Mouse (Mus musculus): ENCODE results near the gene C2cd4b. TPM values are rescaled to one million over a fixed set of nuclear protein-coding genes. Genes with fewer than 3 reads are reported as not detected.
A peak's percentile ranks its signal among the peaks of the same experiment; 100 is the strongest.
"Not testable (repeated sequence)": the region's sequence is repeated elsewhere in the genome, so short reads cannot be mapped to it uniquely, and the experiment has no call there.

The C2cd4b gene
- polyA plus RNA-seq, 1 experiment from 2014 or later, result 1.7 TPM

- no peaks in the 10 kb centered on the region for H3K36me3 ChIP-seq
- no peak overlapping the region for H3K4me3 ChIP-seq (replicated peaks)
- H3K27ac ChIP-seq, result no peak overlapping the region
- H3K9me3 ChIP-seq, result no peaks in the 10 kb centered on the region
- no peaks in the 10 kb centered on the region for H3K4me1 ChIP-seq
- ATAC-seq (ENCODE audit: insufficient read depth, low FRiP score, low read depth), result no peak
- H3K9ac ChIP-seq, result no peak overlapping the region
- no peak overlapping the region for H3K4me2 ChIP-seq
- WGBS, result 64% methylated on average over 16 of the region's 16 CpGs
- H3K27me3 ChIP-seq (replicated peaks), result 0 out of 2 replicates have a peak, but pooled peaks cover 6% of the 10 kb centered on the region
These were observed 5.6 kb upstream of the C2cd4b start for GRCm38 (mm10) chr9:67753411-67754182.

- H3K9ac ChIP-seq, result no peak overlapping the region
- no peaks in the 10 kb centered on the region for H3K9me3 ChIP-seq
- no peak overlapping the region for H3K4me2 ChIP-seq
- H3K27ac ChIP-seq, result no peak overlapping the region
- H3K4me1 ChIP-seq, result peaks cover 8% of the 10 kb centered on the region; the same call in 1 of the 2 replicates
- H3K36me3 ChIP-seq, result no peaks in the 10 kb centered on the region
- ATAC-seq (ENCODE audit: insufficient read depth, low FRiP score, low read depth), result no peak
- H3K27me3 ChIP-seq (replicated peaks), result peaks cover 16% of the 10 kb centered on the region
- no peak overlapping the region for H3K4me3 ChIP-seq (replicated peaks)
- WGBS, result 62% methylated on average over 3 of the region's 3 CpGs
These were observed 4.5 kb upstream of the C2cd4b start for GRCm38 (mm10) chr9:67754713-67755112.

GRCm38 (mm10) chr9:67758686-67759085 is 551 bp upstream of the C2cd4b start:
- Histone ChIP-seq H3K4me2 (peak overlapping the region; percentile 94), H3K27me3 (replicated peaks) (peaks cover 21% of the 10 kb centered on the region), H3K9ac (no peak overlapping the region), H3K4me3 (replicated peaks) (peak overlapping the region; percentile 62), H3K9me3 (no peaks in the 10 kb centered on the region), H3K4me1 (peaks cover 8% of the 10 kb centered on the region; the same call in 1 of the 2 replicates), H3K27ac (no peak overlapping the region), H3K36me3 (no peaks in the 10 kb centered on the region)
- 4% methylated on average over 9 of the region's 9 CpGs for WGBS
- ATAC-seq (ENCODE audit: insufficient read depth, low FRiP score, low read depth), result no peak; the same call in 1 of the 2 replicates

- H3K4me1 ChIP-seq, H3K9ac ChIP-seq, H3K36me3 ChIP-seq, H3K9me3 ChIP-seq: not testable (repeated sequence)
- ATAC-seq (ENCODE audit: insufficient read depth, low FRiP score, low read depth), result peak; percentile 89
- peak overlapping the region; percentile 94 for H3K4me2 ChIP-seq
- 0 out of 2 replicates have a peak overlapping the region, but pooled peaks have one; percentile 16 for H3K27ac ChIP-seq
- H3K4me3 ChIP-seq (replicated peaks), result peak overlapping the region; percentile 62
- peaks cover 21% of the 10 kb centered on the region for H3K27me3 ChIP-seq (replicated peaks)
- under 1% methylated on average over 66 of the region's 114 CpGs for WGBS
These were observed 923 bp downstream of the C2cd4b start for GRCm38 (mm10) chr9:67759956-67760764.

- Histone ChIP-seq H3K27ac (no peak overlapping the region), H3K36me3 (no peaks in the 10 kb centered on the region), H3K9me3 (no peaks in the 10 kb centered on the region), H3K4me3 (replicated peaks) (peak overlapping the region; percentile 62), H3K27me3 (replicated peaks) (peaks cover 21% of the 10 kb centered on the region), H3K9ac (no peak overlapping the region), H3K4me2 (peak overlapping the region; percentile 94; the same call in 1 of the 2 replicates), H3K4me1 (peaks cover 8% of the 10 kb centered on the region; the same call in 1 of the 2 replicates)
- ATAC-seq (ENCODE audit: insufficient read depth, low FRiP score, low read depth), result no peak
- WGBS, result 75% methylated on average over 6 of the region's 6 CpGs
These were observed 1.8 kb downstream of the C2cd4b start for GRCm38 (mm10) chr9:67760991-67761390.

GRCm38 (mm10) chr9:67763326-67763725 is 4.1 kb downstream of the C2cd4b start:
- 66% methylated on average over 4 of the region's 4 CpGs for WGBS
- H3K9ac ChIP-seq, result no peak overlapping the region
- peaks cover 8% of the 10 kb centered on the region; the same call in 1 of the 2 replicates for H3K4me1 ChIP-seq
- H3K27me3 ChIP-seq (replicated peaks), result peaks cover 14% of the 10 kb centered on the region
- no peaks in the 10 kb centered on the region for H3K9me3 ChIP-seq
- no peak for ATAC-seq (ENCODE audit: insufficient read depth, low FRiP score, low read depth)
- H3K27ac ChIP-seq, result no peak overlapping the region
- H3K4me2 ChIP-seq, result no peak overlapping the region
- H3K36me3 ChIP-seq, result no peaks in the 10 kb centered on the region
- H3K4me3 ChIP-seq (replicated peaks), result no peak overlapping the region

GRCm38 (mm10) chr9:67766405-67766804 is 7.2 kb downstream of the C2cd4b start:
- no peaks in the 10 kb centered on the region for H3K27me3 ChIP-seq (replicated peaks)
- no peaks in the 10 kb centered on the region for H3K4me1 ChIP-seq
- no peak overlapping the region for H3K4me3 ChIP-seq (replicated peaks)
- 57% methylated on average over 4 of the region's 4 CpGs for WGBS
- no peak overlapping the region for H3K27ac ChIP-seq
- no peak for ATAC-seq (ENCODE audit: insufficient read depth, low FRiP score, low read depth)
- no peak overlapping the region for H3K9ac ChIP-seq
- no peaks in the 10 kb centered on the region for H3K36me3 ChIP-seq
- no peak overlapping the region for H3K4me2 ChIP-seq
- H3K9me3 ChIP-seq, result no peaks in the 10 kb centered on the region

- no peak overlapping the region for H3K4me3 ChIP-seq (replicated peaks)
- no peaks in the 10 kb centered on the region for H3K27me3 ChIP-seq (replicated peaks)
- H3K9me3 ChIP-seq, result no peaks in the 10 kb centered on the region
- no peaks in the 10 kb centered on the region for H3K36me3 ChIP-seq
- H3K27ac ChIP-seq, result no peak overlapping the region
- WGBS, result 34% methylated on average over 3 of the region's 3 CpGs
- no peak overlapping the region for H3K4me2 ChIP-seq
- H3K9ac ChIP-seq, result no peak overlapping the region
- H3K4me1 ChIP-seq, result no peaks in the 10 kb centered on the region
- no peak for ATAC-seq (ENCODE audit: insufficient read depth, low FRiP score, low read depth)
These were observed 7.7 kb downstream of the C2cd4b start for GRCm38 (mm10) chr9:67766948-67767347.

GRCm38 (mm10) chr9:67768843-67769242 is 9.6 kb downstream of the C2cd4b start:
- no peak for ATAC-seq (ENCODE audit: insufficient read depth, low FRiP score, low read depth)
- H3K27ac ChIP-seq, result no peak overlapping the region
- H3K36me3 ChIP-seq, result no peaks in the 10 kb centered on the region
- H3K4me2 ChIP-seq, result no peak overlapping the region
- H3K9ac ChIP-seq, result no peak overlapping the region
- 68% methylated on average over 4 of the region's 4 CpGs for WGBS
- H3K4me1 ChIP-seq, result no peaks in the 10 kb centered on the region
- H3K4me3 ChIP-seq (replicated peaks), result no peak overlapping the region
- H3K9me3 ChIP-seq, result no peaks in the 10 kb centered on the region
- no peaks in the 10 kb centered on the region for H3K27me3 ChIP-seq (replicated peaks)

GRCm38 (mm10) chr9:67769401-67769800 is 10.2 kb downstream of the C2cd4b start:
- Histone ChIP-seq H3K27ac (no peak overlapping the region), H3K27me3 (replicated peaks) (no peaks in the 10 kb centered on the region), H3K4me1 (no peaks in the 10 kb centered on the region), H3K36me3 (no peaks in the 10 kb centered on the region), H3K4me3 (replicated peaks) (no peak overlapping the region), H3K9me3 (no peaks in the 10 kb centered on the region), H3K9ac (no peak overlapping the region), H3K4me2 (no peak overlapping the region)
- ATAC-seq (ENCODE audit: insufficient read depth, low FRiP score, low read depth), result no peak
- 67% methylated on average over 1 of the region's 1 CpGs for WGBS

GRCm38 (mm10) chr9:67771293-67771692 is 12.1 kb downstream of the C2cd4b start:
- ATAC-seq (ENCODE audit: insufficient read depth, low FRiP score, low read depth), result peak; percentile 80
- H3K27ac ChIP-seq, result peak overlapping the region; percentile 46
- 27% methylated on average over 7 of the region's 7 CpGs for WGBS

GRCm38 (mm10) chr9:67774201-67774600 is 15.0 kb downstream of the C2cd4b start:
- WGBS, result 65% methylated on average over 6 of the region's 6 CpGs
- H3K4me1 ChIP-seq, result 0 out of 2 replicates have a peak, but pooled peaks cover 2% of the 10 kb centered on the region
- no peak overlapping the region for H3K4me3 ChIP-seq (replicated peaks)
- no peak for ATAC-seq (ENCODE audit: insufficient read depth, low FRiP score, low read depth)
- H3K9ac ChIP-seq, result no peak overlapping the region
- no peak overlapping the region for H3K4me2 ChIP-seq
- no peaks in the 10 kb centered on the region for H3K27me3 ChIP-seq (replicated peaks)
- no peaks in the 10 kb centered on the region for H3K36me3 ChIP-seq
- H3K27ac ChIP-seq, result no peak overlapping the region
- H3K9me3 ChIP-seq, result no peaks in the 10 kb centered on the region

More at GRCm38 (mm10) chr9:67771293-67771692, 12.1 kb downstream of the C2cd4b start:
- H3K4me2 ChIP-seq, result no peak overlapping the region
- H3K36me3 ChIP-seq, result no peaks in the 10 kb centered on the region
- no peaks in the 10 kb centered on the region for H3K9me3 ChIP-seq
- no peak overlapping the region for H3K4me3 ChIP-seq (replicated peaks)
- H3K9ac ChIP-seq, result no peak overlapping the region
- no peaks in the 10 kb centered on the region for H3K27me3 ChIP-seq (replicated peaks)
- no peaks in the 10 kb centered on the region for H3K4me1 ChIP-seq

All from stomach, embryonic 15.5 days (tissue).